Mouse (Mus musculus) forebrain, embryonic 11.5 days (tissue): ENCODE measurements at regions not wholly inside any gene's neighbourhood (a gene's known extent, or its start where the extent isn't known, plus 50 kb on each side); places are given as distances from the start of the nearest gene placed in this dataset.
A peak's percentile ranks its signal among the peaks of the same experiment; 100 is the strongest.

Experiments used
- ATAC-seq: fragments of 200-750 bp; cut with Nextera tagmentation; replicated peaks from 2 replicates; pipeline ENCODE4 v1.8.0; 2017; ENCODE audit warnings: moderate TSS enrichment; ENCODE audit not compliant: low FRiP score
- DNase-seq: peaks from one replicate; pipeline ENCODE4 v3.0.0-alpha.2; 2017; ENCODE audit warnings: low spot score
- H3K27ac ChIP-seq: fragments of 300-500 bp; sonication (generic); 2 replicates; pipeline ENCODE4 v1.5.1; 2014; ENCODE audit warnings: low read depth, low read length
- H3K27me3 ChIP-seq: fragments of 300-500 bp; sonication (generic); 2 replicates; pipeline ENCODE4 v1.6.1; 2014; ENCODE audit warnings: mild to moderate bottlenecking, low read length, mixed read lengths; ENCODE audit not compliant: control insufficient read depth, insufficient read depth
- H3K36me3 ChIP-seq: fragments of 300-500 bp; sonication (generic); 2 replicates; pipeline ENCODE4 v1.6.1; 2014; ENCODE audit warnings: mild to moderate bottlenecking, low read length, moderate library complexity, mixed read lengths; ENCODE audit not compliant: control insufficient read depth, insufficient read depth
- H3K4me1 ChIP-seq: fragments of 300-500 bp; sonication (generic); replicated peaks from 2 replicates; pipeline ENCODE4 v1.6.1; 2014; ENCODE audit warnings: low read length, mixed read lengths; ENCODE audit not compliant: control insufficient read depth, insufficient read depth
- H3K4me2 ChIP-seq: fragments of 300-500 bp; sonication (generic); 2 replicates; pipeline ENCODE4 v1.6.1; 2014; ENCODE audit warnings: low read depth, mild to moderate bottlenecking, low read length, moderate library complexity, mixed read lengths; ENCODE audit not compliant: severe bottlenecking
- H3K4me3 ChIP-seq: fragments of 300-500 bp; sonication (generic); 2 replicates; pipeline ENCODE4 v1.5.1; 2014; ENCODE audit warnings: low read depth, low read length
- H3K9ac ChIP-seq: fragments of 300-500 bp; sonication (generic); 2 replicates; pipeline ENCODE4 v1.6.1; 2014; ENCODE audit warnings: low read length
- H3K9me3 ChIP-seq: fragments of 300-500 bp; sonication (generic); 2 replicates; pipeline ENCODE4 v1.6.1; 2016; ENCODE audit warnings: low read length, mixed read lengths; ENCODE audit not compliant: control insufficient read depth
- WGBS: fragments of 180-500 bp; shearing (Covaris S2); extraction: QIAGEN DNeasy Blood & Tissue Kit; methylation state at CpG from one replicate; pipeline ENCODE4 v1.1.7; 2014; 5-methylcytosine and 5-hydroxymethylcytosine counted together

DNA sequence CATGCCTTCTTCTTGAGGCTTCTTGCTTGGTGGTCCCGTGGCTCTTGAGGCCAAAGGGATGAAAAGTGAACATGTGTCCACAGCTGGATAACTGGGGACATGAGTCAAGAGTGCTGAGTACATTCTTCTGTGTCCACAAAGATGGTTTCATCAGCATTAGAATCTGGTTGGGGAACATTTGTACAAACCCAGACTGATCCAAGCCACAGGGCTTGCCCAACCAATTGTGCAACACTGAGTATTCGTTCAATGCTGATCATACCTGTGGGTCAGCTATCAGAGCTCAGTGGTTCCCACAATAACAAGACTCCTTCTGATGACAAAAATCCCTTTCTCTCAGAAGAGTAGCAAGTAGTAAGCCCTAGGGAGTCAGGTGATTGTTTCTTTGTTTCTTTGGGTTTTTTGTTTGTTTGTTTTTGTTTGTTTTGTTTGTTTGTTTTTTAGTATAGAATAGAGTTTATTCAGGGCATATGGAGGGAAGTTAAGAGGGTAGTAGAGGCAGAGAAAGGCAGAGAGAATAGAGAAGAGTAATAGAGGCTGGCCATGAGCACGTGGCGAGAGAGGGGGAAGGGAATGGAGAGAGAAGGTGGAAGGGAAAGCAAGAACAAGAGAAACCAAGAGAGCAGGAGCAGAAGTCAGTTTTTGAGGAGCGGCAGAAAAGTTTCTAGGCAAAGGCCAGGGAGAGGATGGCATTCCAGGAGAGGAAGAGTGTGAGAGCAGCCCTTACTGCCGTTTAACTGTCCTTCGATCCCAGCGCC is 612.5 kb downstream of the Zfp706 start:
- H3K27ac ChIP-seq: no peak overlapping the region
- no peaks in the 10 kb centered on the region for H3K9me3 ChIP-seq
- ATAC-seq (no peak), DNase-seq (no peak)
- no peak overlapping the region for H3K4me3 ChIP-seq
- no peak overlapping the region for H3K4me2 ChIP-seq
- H3K4me1 ChIP-seq: no peaks in the 10 kb centered on the region
- no peak overlapping the region for H3K9ac ChIP-seq
- no peaks in the 10 kb centered on the region for H3K27me3 ChIP-seq
- no peaks in the 10 kb centered on the region for H3K36me3 ChIP-seq
- 83% methylated on average over 8 of the region's 8 CpGs for WGBS

DNA sequence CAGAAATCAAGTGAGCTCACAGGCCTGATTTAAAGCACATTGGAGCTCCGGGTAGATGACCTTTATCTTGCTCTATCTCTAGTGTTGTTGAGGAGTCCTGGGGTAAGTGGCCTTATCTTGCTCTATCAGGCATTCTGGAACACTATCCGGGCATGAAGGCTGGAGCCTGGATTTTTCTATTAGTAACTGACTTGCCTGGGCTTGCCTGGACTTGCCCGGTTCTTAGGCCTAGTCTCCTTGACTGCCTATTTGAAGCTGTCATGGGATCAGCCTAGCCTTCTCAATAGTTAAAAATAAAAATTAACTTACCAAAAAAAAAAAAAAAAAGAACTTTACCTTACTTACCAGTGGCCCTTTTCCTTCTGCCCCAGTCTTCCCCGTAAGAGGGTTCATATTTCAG is 617.8 kb downstream of the Zfp706 start:
- Histone ChIP-seq H3K4me2 (no peak overlapping the region), H3K36me3 (no peaks in the 10 kb centered on the region), H3K4me1 (no peaks in the 10 kb centered on the region), H3K4me3 (no peak overlapping the region), H3K27ac (no peak overlapping the region), H3K27me3 (no peaks in the 10 kb centered on the region), H3K9me3 (no peaks in the 10 kb centered on the region), H3K9ac (no peak overlapping the region)
- WGBS: 78% methylated on average over 4 of the region's 4 CpGs
- ATAC-seq: no peak
- DNase-seq: peak; percentile 41

DNA sequence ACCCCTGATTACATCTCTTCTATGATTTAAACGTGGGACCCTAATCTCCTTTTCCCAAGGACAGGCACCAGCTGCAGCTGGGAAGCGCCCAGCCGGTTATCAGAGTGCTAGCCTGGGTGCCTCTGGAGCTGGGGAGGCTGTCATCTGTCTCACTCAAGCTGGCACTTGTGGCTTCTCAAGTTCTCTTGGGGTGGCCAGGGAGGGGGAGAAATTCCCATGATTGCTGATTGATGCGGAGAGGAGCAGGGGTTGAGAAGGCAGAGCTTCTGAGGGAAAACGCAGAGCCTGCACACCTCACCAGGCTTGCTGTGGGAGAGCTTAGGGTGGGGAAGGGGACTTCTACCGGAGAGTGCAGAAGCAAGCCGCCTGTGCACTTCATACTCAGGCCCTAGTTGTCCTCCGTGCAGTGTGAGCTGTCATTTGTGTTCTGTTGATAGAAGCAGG is 626.3 kb downstream of the Zfp706 start:
- Histone ChIP-seq H3K4me1 (no peaks in the 10 kb centered on the region), H3K9me3 (no peaks in the 10 kb centered on the region; the same call in 1 of the 2 replicates), H3K27me3 (peaks cover 3% of the 10 kb centered on the region; the same call in 1 of the 2 replicates), H3K4me2 (peak overlapping the region; percentile 29; the same call in 1 of the 2 replicates), H3K4me3 (no peak overlapping the region), H3K27ac (no peak overlapping the region), H3K9ac (no peak overlapping the region), H3K36me3 (no peaks in the 10 kb centered on the region)
- ATAC-seq (no peak), DNase-seq (no peak)
- WGBS: under 1% methylated on average over 8 of the region's 8 CpGs

DNA sequence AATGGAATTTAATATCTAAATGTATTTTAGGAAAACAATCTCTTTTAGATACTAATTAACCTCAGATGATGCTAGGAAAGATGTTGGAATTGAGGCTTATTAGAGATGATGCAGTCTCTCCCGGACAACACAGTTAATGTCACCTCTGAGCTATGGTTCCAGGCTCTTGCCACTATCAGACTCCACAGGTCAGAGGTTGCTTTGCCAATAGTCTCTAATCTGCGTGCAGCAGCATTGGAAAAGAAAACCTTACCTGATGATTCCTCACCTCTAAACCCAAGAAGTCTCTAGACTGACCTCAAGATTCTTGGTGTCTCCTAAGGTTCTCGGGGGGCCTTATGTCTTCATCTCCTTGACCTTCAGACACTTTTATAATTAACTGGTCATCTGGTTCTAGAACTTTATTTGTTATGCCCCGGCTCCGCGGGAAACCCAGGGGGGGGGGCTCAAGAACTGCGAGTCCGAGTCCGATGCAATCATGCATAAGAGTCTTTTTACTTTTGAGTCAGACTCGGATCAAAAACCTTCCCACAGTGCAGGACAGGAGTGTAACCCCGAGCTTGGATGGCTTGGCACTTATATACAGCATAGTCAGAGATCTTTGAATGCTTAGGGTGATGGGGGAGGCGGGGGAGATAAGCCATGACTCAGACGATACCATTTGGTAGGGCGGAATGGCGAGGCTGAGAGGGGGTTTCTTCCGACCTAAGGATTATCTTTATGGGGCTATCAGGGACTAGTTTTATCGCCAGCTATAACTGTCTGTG is 626.9 kb downstream of the Zfp706 start:
- no peak overlapping the region for H3K27ac ChIP-seq
- H3K4me1 ChIP-seq: no peaks in the 10 kb centered on the region
- DNase-seq (no peak), ATAC-seq (no peak)
- H3K9me3 ChIP-seq: no peaks in the 10 kb centered on the region; the same call in 1 of the 2 replicates
- 5% methylated on average over 17 of the region's 17 CpGs for WGBS
- H3K4me2 ChIP-seq: peak overlapping the region; percentile 29; the same call in 1 of the 2 replicates
- no peak overlapping the region for H3K4me3 ChIP-seq
- H3K27me3 ChIP-seq: peaks cover 3% of the 10 kb centered on the region; the same call in 1 of the 2 replicates
- H3K9ac ChIP-seq: no peak overlapping the region
- no peaks in the 10 kb centered on the region for H3K36me3 ChIP-seq

DNA sequence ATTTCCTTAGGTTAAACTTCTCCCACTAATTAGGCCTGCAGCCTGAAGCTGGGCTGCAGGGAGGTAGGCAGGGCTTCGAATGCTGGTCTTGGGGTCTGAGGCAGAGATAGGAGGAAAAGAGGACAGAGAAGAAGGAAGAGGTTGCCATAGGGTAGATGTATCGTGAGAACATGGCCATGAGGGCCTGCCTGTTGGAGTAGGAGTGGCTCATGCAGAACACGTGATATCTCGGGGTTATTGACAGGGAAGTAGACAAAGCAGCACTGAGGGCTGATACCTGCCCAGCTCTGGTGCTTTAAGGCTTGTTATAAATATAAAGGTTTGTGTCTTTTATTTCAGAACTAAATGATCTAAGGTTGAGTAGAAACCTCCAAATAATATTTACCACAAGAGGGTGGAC is 628.9 kb downstream of the Zfp706 start:
- no peak for DNase-seq
- ATAC-seq: no peak
- 83% methylated on average over 4 of the region's 4 CpGs for WGBS
- H3K27me3 ChIP-seq: peaks cover 6% of the 10 kb centered on the region; the same call in 1 of the 2 replicates
- H3K36me3 ChIP-seq: no peaks in the 10 kb centered on the region
- H3K4me2 ChIP-seq: no peak overlapping the region
- H3K4me3 ChIP-seq: no peak overlapping the region
- peaks cover 5% of the 10 kb centered on the region for H3K4me1 ChIP-seq
- H3K9ac ChIP-seq: no peak overlapping the region
- no peaks in the 10 kb centered on the region; the same call in 1 of the 2 replicates for H3K9me3 ChIP-seq
- no peak overlapping the region for H3K27ac ChIP-seq

DNA sequence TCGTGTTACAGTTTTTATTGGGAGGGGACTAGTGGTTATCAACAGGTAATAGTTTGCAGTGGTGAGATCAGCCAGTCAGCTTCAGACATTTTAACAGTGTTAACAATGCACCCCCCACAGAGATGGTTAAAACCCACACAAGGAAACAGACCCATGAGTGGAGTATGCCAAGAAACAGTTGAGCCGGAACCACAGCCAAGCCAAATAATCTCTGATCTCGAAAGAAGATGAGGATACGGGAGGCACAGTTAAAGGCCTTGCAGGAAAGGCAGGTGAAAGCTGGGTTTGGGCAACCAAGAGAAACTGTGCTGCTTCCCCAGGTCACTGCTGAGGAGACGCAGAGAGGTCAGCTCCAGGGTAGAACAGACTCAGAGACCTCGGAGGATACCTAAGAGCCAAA is 631.0 kb downstream of the Zfp706 start:
- 74% methylated on average over 6 of the region's 6 CpGs for WGBS
- peaks cover 5% of the 10 kb centered on the region for H3K4me1 ChIP-seq
- H3K9me3 ChIP-seq: no peaks in the 10 kb centered on the region; the same call in 1 of the 2 replicates
- H3K36me3 ChIP-seq: no peaks in the 10 kb centered on the region
- ATAC-seq (no peak), DNase-seq (no peak)
- no peak overlapping the region for H3K27ac ChIP-seq
- H3K4me2 ChIP-seq: no peak overlapping the region
- H3K27me3 ChIP-seq: peaks cover 6% of the 10 kb centered on the region
- no peak overlapping the region for H3K4me3 ChIP-seq
- no peak overlapping the region for H3K9ac ChIP-seq

DNA sequence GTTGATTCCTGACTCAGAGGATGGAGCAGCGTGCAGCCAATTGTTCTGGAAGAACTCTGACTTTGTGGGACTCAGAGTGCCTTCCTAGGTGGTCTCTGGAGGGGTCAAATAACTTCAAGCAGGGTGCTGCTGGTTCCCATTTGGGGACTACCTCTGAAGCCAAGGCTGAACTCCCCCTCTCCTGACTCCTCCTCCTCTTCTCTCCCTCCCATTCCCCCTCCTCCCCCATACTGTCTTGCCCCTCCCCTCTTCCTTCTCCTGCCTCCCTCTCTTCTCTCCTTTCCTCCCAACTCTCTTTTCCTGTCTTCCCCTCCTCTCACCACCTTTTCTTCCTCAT is 632.1 kb downstream of the Zfp706 start:
- ATAC-seq: no peak
- Histone ChIP-seq H3K36me3 (no peaks in the 10 kb centered on the region), H3K27ac (no peak overlapping the region), H3K4me2 (no peak overlapping the region; the same call in 1 of the 2 replicates), H3K4me3 (no peak overlapping the region), H3K9ac (no peak overlapping the region), H3K9me3 (no peaks in the 10 kb centered on the region; the same call in 1 of the 2 replicates), H3K4me1 (peaks cover 5% of the 10 kb centered on the region), H3K27me3 (peaks cover 3% of the 10 kb centered on the region)
- DNase-seq: no peak
- 6% methylated on average over 1 of the region's 1 CpGs for WGBS

DNA sequence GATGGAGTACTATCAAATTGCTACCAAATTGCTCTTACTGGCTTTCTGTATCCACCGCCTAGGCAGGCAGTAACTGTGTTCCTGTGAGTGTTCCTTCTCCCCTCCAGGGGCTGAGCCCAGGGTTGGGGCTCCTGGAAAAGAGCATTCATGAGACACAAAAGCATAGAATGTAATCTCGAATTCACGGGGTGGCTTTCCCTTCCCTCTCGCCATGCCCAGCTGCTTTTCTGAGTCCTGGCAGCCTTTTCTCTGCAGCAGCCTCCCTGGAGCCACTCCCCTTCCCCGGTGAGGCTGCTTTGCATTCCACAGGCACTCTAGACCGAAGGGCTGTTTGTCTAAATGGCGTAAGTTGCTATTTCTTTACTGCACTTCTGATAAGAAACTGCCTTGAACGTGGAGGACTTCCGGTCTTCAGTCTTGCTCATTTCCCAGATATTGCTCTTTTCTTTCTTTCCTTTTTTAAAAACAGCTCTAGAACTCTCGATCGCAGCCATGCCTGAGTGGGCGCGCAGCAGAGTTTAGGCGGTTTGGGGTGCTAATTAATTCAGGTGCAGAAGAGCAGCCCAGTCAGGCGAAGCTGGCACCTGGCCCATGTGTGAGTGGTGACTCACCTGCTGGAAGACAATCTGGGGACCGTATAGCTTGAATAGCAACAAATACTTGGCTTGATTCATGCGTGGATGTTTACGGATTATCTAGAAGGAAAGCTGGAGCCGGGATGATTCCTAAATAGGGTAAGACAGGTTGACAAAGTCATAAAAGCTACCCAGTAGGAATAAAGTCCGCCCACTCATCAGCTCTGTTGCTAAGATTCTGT is 632.6 kb downstream of the Zfp706 start:
- ATAC-seq: peak; percentile 71; the same call in 1 of the 2 replicates

More for the DNA sequence above, 632.6 kb downstream of the Zfp706 start:
- Histone ChIP-seq H3K4me2 (peak overlapping the region; percentile 52), H3K27me3 (peaks cover 3% of the 10 kb centered on the region), H3K4me1 (peaks cover 5% of the 10 kb centered on the region), H3K9me3 (no peaks in the 10 kb centered on the region; the same call in 1 of the 2 replicates), H3K27ac (no peak overlapping the region), H3K4me3 (peak overlapping the region; percentile 25), H3K36me3 (no peaks in the 10 kb centered on the region), H3K9ac (peak overlapping the region; percentile 31)
- DNase-seq: peak; percentile 65
- WGBS: 1% methylated on average over 20 of the region's 20 CpGs
